Mouse (Mus musculus) limb, embryonic 10.5 days (tissue): ENCODE data around the gene Zfp428. TPM values are rescaled to one million over a fixed set of nuclear protein-coding genes. Genes with fewer than 3 reads are reported as not detected.

ENCODE experiments used
- DNase-seq: peaks from one replicate; pipeline ENCODE4 v3.0.0-alpha.2; 2017; ENCODE audit warnings: low spot score
- H3K27ac ChIP-seq: fragments of 300-500 bp; sonication (generic); 2 replicates; pipeline ENCODE4 v1.5.1; 2016; ENCODE audit warnings: mild to moderate bottlenecking
- H3K27me3 ChIP-seq: fragments of 300-500 bp; sonication (generic); 2 replicates; pipeline ENCODE4 v1.6.1; 2016; ENCODE audit warnings: low read depth, mild to moderate bottlenecking; ENCODE audit not compliant: poor library complexity, severe bottlenecking
- H3K36me3 ChIP-seq: fragments of 300-500 bp; sonication (generic); 2 replicates; pipeline ENCODE4 v1.6.1; 2016; ENCODE audit warnings: mild to moderate bottlenecking, moderate library complexity
- H3K4me1 ChIP-seq: fragments of 300-500 bp; sonication (generic); 2 replicates; pipeline ENCODE4 v1.6.1; 2016
- H3K4me3 ChIP-seq: fragments of 300-500 bp; sonication (generic); 2 replicates; pipeline ENCODE4 v1.5.1; 2016; ENCODE audit warnings: mild to moderate bottlenecking, moderate library complexity
- H3K9me3 ChIP-seq: fragments of 300-500 bp; sonication (generic); replicated peaks from 2 replicates; pipeline ENCODE4 v1.6.1; 2016; ENCODE audit warnings: mild to moderate bottlenecking
- WGBS: fragments of 180-500 bp; shearing (Covaris S2); methylation state at CpG from one replicate; pipeline ENCODE4 v1.1.7; 2016; 5-methylcytosine and 5-hydroxymethylcytosine counted together
- polyA plus RNA-seq: library from polyadenylated mRNA; unstranded; fragments of >200 nt; fragmentation: Nextera tagmentation; extraction: Ambion mirVana; gene quantifications from 2 replicates; pipeline ENCODE4 v1.2.1, GENCODE M21; 2016

Gene Zfp428
- polyA plus RNA-seq, 1 experiment from 2014 or later: 107 TPM

GRCm38 (mm10) chr7:24530062-24530931, 23.5 kb downstream of the Zfp428 start, which contains the start of gene Irgq:
TSS of gene Irgq (plus strand) at chr7:24530689.
- DNase-seq: peak; percentile 98
- WGBS: under 1% methylated on average over 44 of the region's 44 CpGs
- Histone ChIP-seq H3K4me3 (peak within 1 kb of the TSS; percentile 64), H3K36me3 (peaks cover 28% of the 10 kb centered on the region), H3K27ac (peak within 1 kb of the TSS; percentile 92), H3K9me3 (no peaks in the 10 kb centered on the region), H3K27me3 (peaks cover 35% of the 10 kb centered on the region), H3K4me1 (peaks cover 39% of the 10 kb centered on the region)

DNA sequence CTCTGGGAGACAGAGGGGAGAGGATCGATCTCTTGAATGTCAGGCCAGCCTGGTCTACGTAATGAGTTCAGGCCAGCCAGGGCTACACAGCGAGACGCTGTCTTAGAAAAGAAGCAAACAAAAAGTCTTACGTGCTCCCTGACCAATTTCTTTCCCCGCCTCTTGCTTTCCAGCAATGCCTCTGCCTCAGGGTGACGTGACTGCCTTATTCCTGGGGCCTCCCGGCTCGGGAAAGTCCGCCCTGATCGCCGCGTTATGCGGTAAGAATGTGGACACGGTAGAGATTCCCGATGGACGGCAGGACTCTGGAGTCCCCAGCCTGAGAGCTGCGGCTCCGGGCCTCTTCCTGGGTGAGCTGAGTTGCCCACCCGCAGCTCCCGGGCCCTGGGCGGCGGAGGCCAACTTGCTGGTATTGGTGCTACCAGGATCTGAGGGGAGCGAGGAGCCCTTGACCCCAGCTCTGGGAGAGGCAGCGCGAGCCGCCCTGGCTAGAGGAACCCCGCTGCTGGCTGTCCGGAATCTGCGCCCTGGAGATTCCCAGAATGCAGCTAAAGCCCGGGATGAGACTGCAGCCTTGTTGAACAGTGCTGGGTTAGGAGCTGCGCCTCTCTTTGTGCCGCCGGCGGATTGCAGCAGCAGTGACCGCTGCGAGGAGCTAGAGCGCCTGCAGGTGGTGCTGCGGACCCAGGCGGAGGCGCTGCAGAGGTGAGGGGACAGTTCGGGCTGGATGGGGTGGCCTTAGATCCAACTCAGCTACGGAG, 24.6 kb downstream of the Zfp428 start:
- 2% methylated on average over 43 of the region's 43 CpGs for WGBS
- no peaks in the 10 kb centered on the region for H3K9me3 ChIP-seq

DNA sequence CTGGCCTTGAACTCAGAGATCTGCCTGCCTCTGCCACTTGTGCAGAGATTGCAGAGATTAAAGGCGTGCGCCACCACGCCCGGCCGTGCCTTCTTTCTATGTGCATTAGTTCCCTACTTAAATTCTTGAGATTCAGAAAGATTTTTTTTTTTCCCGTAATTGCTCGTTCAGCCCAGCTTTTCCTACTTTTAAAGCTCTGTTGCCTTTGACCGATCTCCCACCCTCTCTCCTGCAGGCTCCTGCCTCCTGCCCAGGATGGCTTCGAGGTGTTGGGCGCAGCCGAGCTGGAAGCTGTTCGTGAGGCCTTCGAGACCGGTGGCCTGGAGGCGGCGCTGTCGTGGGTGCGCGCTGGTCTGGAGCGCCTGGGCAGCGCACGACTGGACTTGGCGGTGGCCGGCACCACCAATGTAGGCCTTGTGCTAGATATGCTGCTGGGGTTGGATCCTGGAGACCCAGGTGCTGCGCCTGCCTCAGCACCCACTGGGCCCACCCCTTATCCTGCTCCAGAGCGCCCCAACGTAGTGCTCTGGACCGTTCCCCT, 26.3 kb downstream of the Zfp428 start:
- WGBS: 55% methylated on average over 28 of the region's 28 CpGs
- H3K4me1 ChIP-seq: peaks cover 39% of the 10 kb centered on the region
- H3K27me3 ChIP-seq: peaks cover 38% of the 10 kb centered on the region
- peak; percentile 38 for DNase-seq
- H3K4me3 ChIP-seq: peak overlapping the region; percentile 40
- H3K36me3 ChIP-seq: peaks cover 41% of the 10 kb centered on the region
- H3K27ac ChIP-seq: no peak overlapping the region
- no peaks in the 10 kb centered on the region for H3K9me3 ChIP-seq

More for the DNA sequence above, 24.6 kb downstream of the Zfp428 start:
- peak overlapping the region; percentile 64 for H3K4me3 ChIP-seq
- H3K27ac ChIP-seq: peak overlapping the region; percentile 92
- peaks cover 39% of the 10 kb centered on the region for H3K4me1 ChIP-seq
- H3K36me3 ChIP-seq: peaks cover 38% of the 10 kb centered on the region
- DNase-seq: peak; percentile 84
- peaks cover 38% of the 10 kb centered on the region for H3K27me3 ChIP-seq

GRCm38 (mm10) chr7:24533806-24534205, 27.0 kb downstream of the Zfp428 start:
- WGBS: 10% methylated on average over 42 of the region's 42 CpGs
- Histone ChIP-seq H3K27ac (peak overlapping the region; percentile 58; the same call in 1 of the 2 replicates), H3K4me3 (peak overlapping the region; percentile 40), H3K4me1 (peaks cover 39% of the 10 kb centered on the region), H3K27me3 (peaks cover 38% of the 10 kb centered on the region), H3K36me3 (peaks cover 41% of the 10 kb centered on the region), H3K9me3 (no peaks in the 10 kb centered on the region)
- peak; percentile 49 for DNase-seq

DNA sequence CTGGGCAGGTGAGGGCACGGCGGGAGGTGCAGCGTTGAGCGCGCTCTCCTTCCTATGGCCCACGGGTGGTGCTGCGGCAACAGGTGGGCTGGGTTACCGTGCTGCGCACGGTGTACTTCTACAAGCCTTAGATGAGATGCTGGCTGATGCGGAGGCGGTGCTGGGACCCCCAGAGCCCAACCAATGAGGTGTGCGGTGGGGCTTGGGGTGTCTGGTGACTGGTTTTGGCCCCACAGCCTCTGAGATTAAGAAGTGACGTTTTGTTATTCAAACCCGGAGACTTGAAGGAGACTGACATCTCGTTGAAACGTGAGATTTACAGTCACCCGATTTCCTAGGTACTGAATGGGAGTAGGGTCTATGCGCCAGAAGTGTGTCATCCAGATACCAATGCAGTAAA, 27.5 kb downstream of the Zfp428 start:
- Histone ChIP-seq H3K27ac (peak overlapping the region; percentile 58; the same call in 1 of the 2 replicates), H3K36me3 (peaks cover 41% of the 10 kb centered on the region), H3K27me3 (peaks cover 38% of the 10 kb centered on the region), H3K4me3 (peak overlapping the region; percentile 40), H3K4me1 (peaks cover 39% of the 10 kb centered on the region), H3K9me3 (no peaks in the 10 kb centered on the region)
- WGBS: 16% methylated on average over 19 of the region's 19 CpGs
- no peak for DNase-seq

GRCm38 (mm10) chr7:24537081-24537480, 30.3 kb downstream of the Zfp428 start:
- Histone ChIP-seq H3K4me3 (no peak overlapping the region), H3K36me3 (peaks cover 41% of the 10 kb centered on the region), H3K4me1 (peaks cover 23% of the 10 kb centered on the region), H3K27ac (no peak overlapping the region), H3K27me3 (peaks cover 35% of the 10 kb centered on the region), H3K9me3 (no peaks in the 10 kb centered on the region)
- DNase-seq: no peak
- WGBS: 91% methylated on average over 4 of the region's 4 CpGs

GRCm38 (mm10) chr7:24537591-24537990, 30.8 kb downstream of the Zfp428 start:
- Histone ChIP-seq H3K27me3 (peaks cover 30% of the 10 kb centered on the region), H3K4me1 (peaks cover 18% of the 10 kb centered on the region), H3K4me3 (no peak overlapping the region), H3K36me3 (peaks cover 37% of the 10 kb centered on the region), H3K9me3 (no peaks in the 10 kb centered on the region), H3K27ac (no peak overlapping the region)
- no peak for DNase-seq
- WGBS: 83% methylated on average over 5 of the region's 5 CpGs

GRCm38 (mm10) chr7:24538154-24538553, 31.3 kb downstream of the Zfp428 start:
- Histone ChIP-seq H3K4me1 (peaks cover 18% of the 10 kb centered on the region), H3K27me3 (peaks cover 24% of the 10 kb centered on the region), H3K27ac (no peak overlapping the region), H3K36me3 (peaks cover 34% of the 10 kb centered on the region), H3K9me3 (no peaks in the 10 kb centered on the region), H3K4me3 (no peak overlapping the region)
- no peak for DNase-seq
- WGBS: 52% methylated on average over 5 of the region's 5 CpGs

GRCm38 (mm10) chr7:24538701-24539100, 31.9 kb downstream of the Zfp428 start:
- Histone ChIP-seq H3K27me3 (peaks cover 19% of the 10 kb centered on the region), H3K4me1 (peaks cover 13% of the 10 kb centered on the region), H3K9me3 (no peaks in the 10 kb centered on the region), H3K36me3 (peaks cover 29% of the 10 kb centered on the region), H3K4me3 (no peak overlapping the region), H3K27ac (no peak overlapping the region)
- WGBS: 81% methylated on average over 5 of the region's 5 CpGs
- DNase-seq: no peak

- WGBS: 90% methylated on average over 4 of the region's 4 CpGs
- Histone ChIP-seq H3K36me3 (peaks cover 19% of the 10 kb centered on the region), H3K27ac (no peak overlapping the region), H3K4me1 (peaks cover 5% of the 10 kb centered on the region), H3K27me3 (peaks cover 9% of the 10 kb centered on the region), H3K4me3 (no peak overlapping the region), H3K9me3 (no peaks in the 10 kb centered on the region)
- no peak for DNase-seq
Measured at GRCm38 (mm10) chr7:24539686-24540085, 32.9 kb downstream of the Zfp428 start.

- Histone ChIP-seq H3K27me3 (no peaks in the 10 kb centered on the region), H3K4me3 (no peak overlapping the region), H3K4me1 (peaks cover 22% of the 10 kb centered on the region), H3K9me3 (no peaks in the 10 kb centered on the region), H3K36me3 (peaks cover 18% of the 10 kb centered on the region), H3K27ac (no peak overlapping the region)
- 85% methylated on average over 2 of the region's 2 CpGs for WGBS
- no peak for DNase-seq
Measured at GRCm38 (mm10) chr7:24544506-24544905, 37.7 kb downstream of the Zfp428 start.

DNA sequence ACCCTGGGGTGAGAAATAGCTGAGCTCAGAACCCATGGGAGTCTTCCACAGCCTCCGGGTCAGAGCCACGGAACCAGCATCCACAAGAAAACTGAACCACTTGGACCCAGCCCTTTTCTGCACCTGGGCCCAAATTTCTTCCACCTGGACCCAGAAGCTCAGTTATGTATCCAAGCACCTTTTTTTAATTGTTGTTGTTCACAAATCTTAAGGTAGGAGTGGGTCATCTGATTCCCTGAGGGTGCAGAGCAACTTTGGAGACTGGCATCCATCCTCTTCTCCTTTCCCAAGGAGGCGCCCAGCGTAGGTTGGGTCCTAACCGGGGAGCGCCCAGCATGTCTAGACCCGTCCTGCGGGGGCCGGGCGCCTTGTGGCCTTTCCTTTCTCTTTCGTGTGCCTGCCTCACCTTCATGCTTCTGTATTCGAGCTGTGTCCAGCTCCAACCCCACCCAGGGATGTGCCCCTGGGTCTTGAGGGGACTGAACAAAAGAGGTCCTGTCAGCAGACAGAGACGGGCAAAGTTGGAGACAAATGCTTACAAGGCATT, 39.3 kb downstream of the Zfp428 start, which contains the start of the genes Pinlyp and Xrcc1:
Gene Pinlyp (minus strand): TSS at position 51 of the 547 bp plus-strand sequence.
Gene Xrcc1 (plus strand): TSS at position 222 of the 547 bp plus-strand sequence.
- no peak for DNase-seq
- H3K36me3 ChIP-seq: peaks cover 34% of the 10 kb centered on the region
- peaks cover 22% of the 10 kb centered on the region for H3K4me1 ChIP-seq
- H3K27ac ChIP-seq: peak within 1 kb of the TSS; percentile 86
- H3K4me3 ChIP-seq: peak within 1 kb of the TSS; percentile 71
- WGBS: 29% methylated on average over 13 of the region's 13 CpGs
- H3K9me3 ChIP-seq: no peaks in the 10 kb centered on the region
- no peaks in the 10 kb centered on the region for H3K27me3 ChIP-seq
